Mouse (Mus musculus) testis, postnatal 14 days (tissue): ENCODE measurements at regions not wholly inside any gene's neighbourhood (a gene's known extent, or its start where the extent isn't known, plus 50 kb on each side); places are given as distances from the start of the nearest gene placed in this dataset.
A peak's percentile ranks its signal among the peaks of the same experiment; 100 is the strongest.

Experiments used
- DNase-seq: peaks from one replicate; pipeline ENCODE4 v3.0.0; 2021; ENCODE audit warnings: low spot score

- DNase-seq: no peak
Observed at GRCm38 (mm10) chr11:84760622-84761196, 58.6 kb downstream of the Mrm1 start.

GRCm38 (mm10) chr11:84759478-84759986, 59.8 kb downstream of the Mrm1 start:
- DNase-seq: no peak

- no peak for DNase-seq
Observed at GRCm38 (mm10) chr11:84752007-84752406, 67.3 kb downstream of the Mrm1 start.

- no peak for DNase-seq
Observed at GRCm38 (mm10) chr11:84749490-84750349, 69.6 kb downstream of the Mrm1 start.

GRCm38 (mm10) chr11:84738769-84739589, 80.3 kb downstream of the Mrm1 start:
- DNase-seq: no peak

GRCm38 (mm10) chr11:84738128-84738527, 81.2 kb downstream of the Mrm1 start:
- DNase-seq: no peak

GRCm38 (mm10) chr11:84731890-84732289, 87.4 kb downstream of the Mrm1 start:
- DNase-seq: no peak

- no peak for DNase-seq
Observed at GRCm38 (mm10) chr11:84730218-84730617, 89.1 kb downstream of the Mrm1 start.

- DNase-seq: peak; percentile 34
Observed at GRCm38 (mm10) chr11:84729189-84729588, 90.1 kb downstream of the Mrm1 start.

GRCm38 (mm10) chr11:84725936-84726613, 93.2 kb downstream of the Mrm1 start:
- DNase-seq: no peak

GRCm38 (mm10) chr11:84725177-84725792, 94.0 kb downstream of the Mrm1 start:
- DNase-seq: no peak

- peak; percentile 53 for DNase-seq
Observed at GRCm38 (mm10) chr11:84724080-84724479, 95.2 kb downstream of the Mrm1 start.

GRCm38 (mm10) chr11:84722658-84723201, 96.6 kb downstream of the Mrm1 start:
- peak; percentile 38 for DNase-seq

GRCm38 (mm10) chr11:84721979-84722378, 97.3 kb downstream of the Mrm1 start:
- DNase-seq: peak; percentile 35

GRCm38 (mm10) chr11:84721150-84721549, 98.2 kb downstream of the Mrm1 start:
- no peak for DNase-seq

- no peak for DNase-seq
Observed at GRCm38 (mm10) chr11:84719781-84720180, 99.5 kb downstream of the Mrm1 start.

GRCm38 (mm10) chr11:84712731-84713130, 106.6 kb downstream of the Mrm1 start:
- peak; percentile 27 for DNase-seq

GRCm38 (mm10) chr11:84711886-84712285, 107.4 kb downstream of the Mrm1 start:
- DNase-seq: no peak

GRCm38 (mm10) chr11:84708222-84708730, 111.0 kb downstream of the Mrm1 start:
- DNase-seq: no peak

GRCm38 (mm10) chr11:84707772-84708171, 111.5 kb downstream of the Mrm1 start:
- no peak for DNase-seq

GRCm38 (mm10) chr11:84706692-84707091, 112.6 kb downstream of the Mrm1 start:
- DNase-seq: no peak
